Mouse (Mus musculus) liver, postnatal 0 days (tissue): ENCODE results near the gene Gpbar1.

Source experiments
- CTCF ChIP-seq: sonication (generic); IDR thresholded peaks from 2 replicates; pipeline ENCODE4 v1.5.1; 2016; ENCODE audit warnings: antibody characterized with exemption, low read depth
- EP300 ChIP-seq: IDR thresholded peaks from 2 replicates; pipeline ENCODE4 v1.6.1; 2016; ENCODE audit warnings: antibody characterized with exemption, low read depth, mild to moderate bottlenecking

DNA sequence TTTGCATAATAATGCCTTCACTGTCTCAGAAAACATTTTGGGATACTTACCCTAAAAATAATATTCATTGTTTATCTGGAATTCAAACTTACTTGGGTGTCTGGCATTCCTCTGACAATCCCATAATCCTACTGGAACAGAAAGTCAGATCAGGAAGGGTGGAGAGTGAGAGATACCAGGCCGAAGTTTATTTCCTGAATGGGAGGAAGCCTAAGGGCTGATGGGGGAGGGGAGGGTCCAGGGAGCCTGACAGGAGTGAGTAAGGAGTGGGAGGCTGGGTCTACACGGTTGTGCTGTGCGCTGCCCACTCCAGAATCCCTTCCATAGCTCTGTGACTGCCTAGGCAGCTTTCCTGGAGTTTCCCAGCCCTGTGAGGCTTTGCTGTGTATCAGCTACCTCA is 31.4 kb downstream of the Gpbar1 start:
- no peak for TF ChIP-seq CTCF
- no peak for TF ChIP-seq EP300
